Mouse (Mus musculus): ENCODE results near the gene Gm49395.

Gm49395 gene

GRCm38 (mm10) chr13:115050660-115051559, 50.8 kb downstream of the Gm49395 start:
- DNase-seq: peak in 1 of 2 experiments; percentile 25

GRCm38 (mm10) chr13:115042652-115043051, 59.1 kb downstream of the Gm49395 start:
- DNase-seq: no peak

GRCm38 (mm10) chr13:115037304-115037703, 64.4 kb downstream of the Gm49395 start:
- DNase-seq: no peak

GRCm38 (mm10) chr13:115035387-115035786, 66.3 kb downstream of the Gm49395 start:
- no peak for DNase-seq

- DNase-seq: no peak
Observed at GRCm38 (mm10) chr13:115033135-115033534, 68.6 kb downstream of the Gm49395 start.

- DNase-seq: no peak
Observed at GRCm38 (mm10) chr13:115031177-115032000, 70.3 kb downstream of the Gm49395 start.

DNA sequence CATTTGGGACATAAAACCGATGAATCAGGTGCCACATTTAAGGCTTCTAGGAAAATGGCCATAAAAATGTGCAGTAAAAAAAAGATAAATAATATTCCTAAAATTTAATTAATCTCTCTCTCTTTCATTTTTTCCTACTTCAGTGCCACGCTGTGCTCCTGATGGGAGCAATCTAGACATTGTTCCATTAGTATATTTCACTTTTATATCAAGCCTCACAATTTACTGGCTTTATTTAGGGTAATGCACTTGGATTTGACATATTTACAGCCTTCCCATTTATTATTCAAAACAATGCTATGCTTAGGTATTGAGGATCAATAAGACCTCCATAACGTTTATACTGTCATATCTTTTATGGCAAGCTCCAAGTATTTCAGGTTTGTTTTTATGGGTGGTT, 76.3 kb downstream of the Gm49395 start:
- DNase-seq: no peak

DNA sequence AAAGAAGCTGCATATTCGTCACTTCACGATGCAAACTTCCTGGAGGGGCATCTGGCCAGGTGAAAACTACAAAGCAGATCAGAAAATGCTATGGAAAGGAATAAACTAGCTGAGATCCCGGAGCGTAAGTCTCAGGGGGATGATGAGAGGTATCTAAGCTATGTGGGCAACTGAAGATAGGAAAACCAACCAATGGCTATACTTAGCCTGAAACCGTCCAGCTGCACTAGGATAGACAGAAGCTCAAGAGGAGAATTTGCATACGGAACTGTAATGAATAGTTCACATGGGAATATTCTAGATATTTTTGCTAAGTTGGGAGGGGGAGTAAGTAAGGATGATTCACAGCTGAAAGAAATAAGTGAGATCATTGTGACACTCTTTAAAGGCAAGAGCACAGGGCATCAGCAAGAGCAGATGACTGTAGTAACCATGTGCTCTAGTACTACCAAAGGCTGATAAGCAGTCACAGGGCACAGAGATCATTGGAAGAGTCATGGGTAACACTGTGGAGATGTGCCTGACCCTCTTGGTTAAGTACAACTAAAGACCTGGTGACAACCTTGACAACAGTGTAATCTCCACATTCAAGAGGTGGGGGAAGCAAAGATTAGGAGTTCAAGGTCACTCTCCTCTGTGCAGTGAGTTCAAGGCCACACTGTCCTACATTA, 79.5 kb downstream of the Gm49395 start:
- DNase-seq: no peak

GRCm38 (mm10) chr13:115021411-115021810, 80.3 kb downstream of the Gm49395 start:
- DNase-seq: no peak

- DNase-seq: no peak
Observed at GRCm38 (mm10) chr13:115020727-115021126, 81.0 kb downstream of the Gm49395 start.

DNA sequence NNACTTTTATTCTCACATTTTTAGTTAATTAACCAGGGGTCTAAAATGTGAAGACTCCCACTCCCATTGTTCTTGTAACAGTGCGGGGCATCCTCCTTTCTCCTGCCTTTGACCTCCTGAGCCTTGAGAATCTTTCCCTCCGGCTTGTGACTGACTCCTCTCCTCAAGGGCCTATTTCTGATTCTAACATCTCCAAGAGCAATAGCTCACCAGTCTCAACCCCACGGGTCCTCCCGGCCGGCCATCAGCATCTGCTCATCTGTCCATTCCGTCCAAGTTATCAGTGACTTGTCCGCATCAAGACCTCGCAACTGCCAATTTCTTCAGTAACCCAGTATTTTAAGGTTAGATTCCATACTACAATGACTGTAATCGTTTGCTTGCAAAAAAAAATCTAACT, 84.2 kb downstream of the Gm49395 start:
- no peak for DNase-seq

GRCm38 (mm10) chr13:115011547-115011946, 90.2 kb downstream of the Gm49395 start:
- DNase-seq: no peak

- DNase-seq: no peak
Observed at GRCm38 (mm10) chr13:115006213-115006835, 95.4 kb downstream of the Gm49395 start.

- DNase-seq: no peak
Observed at GRCm38 (mm10) chr13:115005342-115005741, 96.4 kb downstream of the Gm49395 start.

DNA sequence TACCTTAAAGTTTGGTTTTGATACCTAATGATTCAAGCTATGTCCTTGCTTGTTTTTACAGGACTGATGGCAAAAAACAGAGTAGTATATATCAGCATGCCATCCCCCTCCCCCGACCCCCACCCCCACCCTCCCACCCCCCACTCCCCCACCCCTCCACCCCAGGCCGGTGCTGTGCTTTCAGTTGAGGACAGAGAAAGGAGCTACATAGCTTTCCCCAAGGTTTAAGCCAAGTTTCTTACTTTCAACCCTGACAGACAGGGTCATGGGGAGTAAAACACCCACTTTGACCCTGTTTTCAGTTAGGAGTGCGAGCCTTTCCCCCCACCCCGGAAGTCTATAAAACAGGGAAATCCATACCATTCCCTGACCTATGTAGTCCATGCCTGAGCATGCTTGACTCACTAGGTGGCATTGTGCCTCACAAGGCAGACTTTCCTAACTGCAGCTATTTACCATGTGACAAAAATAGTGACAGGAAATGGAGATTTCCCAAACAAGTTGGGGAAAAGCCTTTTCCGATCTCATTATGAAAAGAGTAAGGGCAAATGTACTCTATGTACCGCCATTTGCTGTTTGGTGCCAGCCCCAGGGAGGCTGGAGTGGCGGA, 98.2 kb downstream of the Gm49395 start:
- peak in 1 of 2 experiments; percentile 5 for DNase-seq

DNA sequence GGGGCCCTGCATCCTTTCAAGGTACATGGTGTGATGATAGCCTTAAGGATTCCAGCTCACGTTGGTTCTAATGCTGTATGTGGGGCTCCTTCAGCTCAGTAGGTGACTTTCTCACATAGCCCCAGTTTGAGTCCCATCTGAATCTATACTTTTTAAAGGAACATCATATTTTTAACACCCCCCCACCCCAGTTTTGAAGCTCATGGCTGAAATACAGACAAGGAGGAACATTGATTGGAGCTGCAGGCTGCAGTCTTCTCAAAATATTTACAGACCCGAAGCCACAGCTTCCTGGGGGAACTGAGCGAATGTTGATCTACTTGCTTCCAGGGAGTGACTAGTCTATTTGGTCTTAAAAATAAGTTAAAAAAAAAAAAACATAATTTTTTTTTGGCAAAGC, 98.9 kb downstream of the Gm49395 start:
- DNase-seq: no peak

DNA sequence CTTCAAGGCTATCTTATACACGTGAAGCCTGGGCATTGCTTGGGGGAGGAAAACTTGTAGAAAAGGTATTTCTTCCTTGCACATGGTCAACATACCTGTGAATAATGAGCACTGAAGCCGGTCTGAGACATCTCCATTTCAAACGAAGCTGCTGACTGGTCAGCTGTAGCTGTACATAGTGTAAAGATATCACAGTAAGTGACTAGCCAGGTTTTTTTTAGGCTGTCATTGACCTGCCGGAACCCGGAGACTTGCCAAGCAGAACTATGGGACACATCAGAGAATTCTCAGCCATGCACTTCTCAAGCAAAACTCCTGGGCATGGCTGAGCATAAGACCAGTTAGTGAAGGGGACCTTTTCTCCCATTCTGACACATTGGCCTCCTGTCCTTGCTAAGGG, 99.6 kb downstream of the Gm49395 start:
- no peak for DNase-seq

GRCm38 (mm10) chr13:114999582-114999981, 102.1 kb downstream of the Gm49395 start:
- DNase-seq: no peak

- no peak for DNase-seq
Observed at GRCm38 (mm10) chr13:114998100-114998499, 103.6 kb downstream of the Gm49395 start.

- no peak for DNase-seq
Observed at GRCm38 (mm10) chr13:114992260-114993014, 109.3 kb downstream of the Gm49395 start.

DNA sequence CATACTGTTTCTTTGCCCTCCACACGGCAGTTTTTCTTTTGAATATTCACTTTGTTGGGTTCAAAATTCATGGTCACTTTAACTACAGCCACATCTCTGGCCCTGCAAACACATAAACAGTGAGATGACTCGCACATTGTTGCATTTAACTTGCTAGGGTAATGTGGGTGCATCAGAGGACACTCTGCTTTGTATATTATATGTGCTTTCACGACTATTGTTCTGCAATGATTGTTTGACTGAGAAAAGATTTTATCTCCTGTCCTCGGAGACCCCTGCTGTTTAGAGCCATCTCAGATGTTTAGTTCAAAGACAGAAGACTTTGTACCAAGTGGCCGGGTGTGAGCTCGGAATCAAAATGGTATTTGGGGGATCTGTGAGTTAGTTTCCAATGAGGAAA, 114.1 kb downstream of the Gm49395 start:
- peak in 1 of 2 experiments; percentile 30 for DNase-seq

Measured in lung, adult 18-20 months (tissue).